Comparison of ENCODE assay signal across 26 mouse cellular contexts in the genomic region with DNA sequence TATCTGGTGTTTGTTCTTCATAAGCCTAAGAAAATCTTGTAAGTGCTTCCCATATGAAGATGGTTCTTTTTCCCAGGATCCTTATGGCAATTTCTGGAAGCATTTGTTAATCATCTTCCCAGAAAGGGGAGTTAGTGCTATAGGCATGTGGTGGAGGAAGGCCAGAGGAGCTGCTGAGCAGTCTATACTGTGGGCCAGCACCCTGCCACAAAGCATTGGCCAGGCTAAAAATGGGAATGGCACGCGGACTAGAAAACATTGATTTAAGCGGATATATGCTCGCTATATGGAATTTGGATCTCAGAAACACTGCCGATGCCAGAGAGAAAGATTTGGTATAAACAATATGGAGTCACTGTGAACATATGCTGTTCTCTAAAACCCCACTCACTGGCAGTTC.
"Had no signal": no experiment of that assay in that cellular context is flagged by ENCODE, and none has a peak within 500 bp of the region (broad histone marks: within the 10 kb centered on the region; RNA-seq: fewer than 3 reads in every experiment).

No protein-coding gene starts in this region.

- H3K9ac ChIP-seq: heart, embryonic 12.5 days; hindbrain, embryonic 13.5 days; hindbrain, embryonic 15.5 days; kidney, embryonic 15.5 days; limb, embryonic 12.5 days; liver, embryonic 13.5 days; liver, embryonic 15.5 days had no signal

- H3K9me3 ChIP-seq: heart, embryonic 10.5 days; heart, embryonic 12.5 days; hindbrain, embryonic 13.5 days; hindbrain, embryonic 15.5 days; kidney, embryonic 15.5 days; limb, embryonic 10.5 days; limb, embryonic 12.5 days; liver, embryonic 13.5 days; liver, embryonic 15.5 days had no signal

- DNase-seq: gastrocnemius, adult 2 months; gastrocnemius, postnatal 10 days; gastrocnemius, postnatal 25 days; heart, adult 18-20 months; heart, postnatal 10 days; kidney, adult 11 months; kidney, adult 2 months; kidney, adult 9 months; kidney, postnatal 14 days; kidney, postnatal 36 days; layer of hippocampus, adult 9-11 months; liver; liver, embryonic 13.5 days had no signal

- ATAC-seq: hindbrain, postnatal 0 days; intestine, embryonic 16.5 days had no signal

- H3K27ac ChIP-seq: gastrocnemius, adult 2 months; heart, embryonic 10.5 days; hindbrain, embryonic 13.5 days; hindbrain, embryonic 15.5 days; hindbrain, postnatal 0 days; kidney, embryonic 15.5 days; kidney, postnatal 0 days; left cerebral cortex, adult 2 months; limb, embryonic 10.5 days; limb, embryonic 12.5 days; liver, embryonic 13.5 days; liver, embryonic 15.5 days had no signal

- H3K4me2 ChIP-seq: heart, embryonic 12.5 days; hindbrain, embryonic 13.5 days; hindbrain, embryonic 15.5 days; kidney, embryonic 15.5 days; limb, embryonic 12.5 days; liver, embryonic 11.5 days; liver, embryonic 13.5 days; liver, embryonic 15.5 days had no signal

- H3K4me3 ChIP-seq: gastrocnemius, adult 2 months; heart, embryonic 10.5 days; heart, embryonic 12.5 days; hindbrain, embryonic 13.5 days; hindbrain, embryonic 15.5 days; kidney, embryonic 15.5 days; left cerebral cortex, adult 2 months; limb, embryonic 10.5 days; limb, embryonic 12.5 days; liver, embryonic 13.5 days; liver, embryonic 15.5 days had no signal

- H3K36me3 ChIP-seq: heart, embryonic 10.5 days; heart, embryonic 12.5 days; hindbrain, embryonic 13.5 days; hindbrain, embryonic 15.5 days; kidney, embryonic 15.5 days; limb, embryonic 10.5 days; limb, embryonic 12.5 days; liver, embryonic 13.5 days; liver, embryonic 15.5 days had no signal

- H3K27me3 ChIP-seq: heart, embryonic 12.5 days; hindbrain, embryonic 13.5 days; hindbrain, embryonic 15.5 days; kidney, embryonic 15.5 days; limb, embryonic 12.5 days; liver, embryonic 13.5 days; liver, embryonic 15.5 days had no signal

- H3K4me1 ChIP-seq: hindbrain, embryonic 13.5 days; hindbrain, embryonic 15.5 days; kidney, embryonic 15.5 days; limb, embryonic 12.5 days; liver, embryonic 13.5 days; liver, embryonic 15.5 days had no signal
